ENCODE assay signal across 8 mouse cellular contexts in genomic region chr12:54656039-54656395, GRCm38 (mm10). TPM values are rescaled to one million over a fixed set of nuclear protein-coding genes. Genes with fewer than 3 reads are reported as not detected.
DNase-seq lines count a peak whose midpoint lies in the region; ATAC-seq and TF ChIP-seq lines count a peak whose summit lies in the region.

No protein-coding gene starts in this region.

- DNase-seq in gastrocnemius, adult 2 months: no peak
- no peak for DNase-seq in gastrocnemius, postnatal 14 days
- no peak for DNase-seq in testis, postnatal 14 days (ENCODE audit: low spot score)
- no peak for DNase-seq in adrenal gland, adult (ENCODE audit: inconsistent age in 2 of 2, low spot score in 1 of 2)
- no peak for DNase-seq in right cerebral cortex, postnatal 25 days

- H3K4me3 ChIP-seq in gastrocnemius, adult 2 months: peak overlapping the region; percentile 92
- H3K4me3 ChIP-seq in testis, adult 2 months (ENCODE audit: control insufficient read depth, low read depth, low read length): peak overlapping the region; percentile 76
- peak overlapping the region; percentile 73 for H3K4me3 ChIP-seq in intestine, embryonic 16.5 days (ENCODE audit: low read length)
- peak overlapping the region; percentile 69 for H3K4me3 ChIP-seq in neural tube, embryonic 12.5 days

- H3K9ac ChIP-seq in intestine, embryonic 16.5 days (ENCODE audit: low read depth, low read length): peak overlapping the region; percentile 90
- H3K9ac ChIP-seq in neural tube, embryonic 12.5 days: peak overlapping the region; percentile 79

- peak overlapping the region; percentile 90 for H3K4me2 ChIP-seq in intestine, embryonic 16.5 days (ENCODE audit: low read depth, low read length)
- H3K4me2 ChIP-seq in neural tube, embryonic 12.5 days (replicated peaks): peak overlapping the region; percentile 73

- H3K27ac ChIP-seq in gastrocnemius, adult 2 months: peak overlapping the region; percentile 96
- H3K27ac ChIP-seq in testis, adult 2 months (ENCODE audit: control insufficient read depth, insufficient read depth, low read depth, low read length): peak overlapping the region; percentile 65
- H3K27ac ChIP-seq in intestine, embryonic 16.5 days (ENCODE audit: low read length): peak overlapping the region; percentile 82
- H3K27ac ChIP-seq in neural tube, embryonic 12.5 days: peak overlapping the region; percentile 66

- H3K9me3 ChIP-seq in intestine, embryonic 16.5 days (ENCODE audit: control insufficient read depth, low read length): no peaks in the 10 kb centered on the region
- no peaks in the 10 kb centered on the region for H3K9me3 ChIP-seq in neural tube, embryonic 12.5 days

- intact Hi-C loops in gastrocnemius, adult 2 months (cut with DNase I): loop anchor here (2.0 kb wide), 1 partner anchor 39 kb away; the partner anchor contains the start of gene Eapp
- intact Hi-C loops in gastrocnemius, postnatal 14 days (cut with DNase I; ENCODE audit: low total_unique reads): no loop called here

- peak; percentile 39 for ATAC-seq in intestine, embryonic 16.5 days
- ATAC-seq in neural tube, embryonic 12.5 days (ENCODE audit: low FRiP score, low read depth): no peak; the same call in 1 of the 2 replicates

- TF ChIP-seq CTCF in gastrocnemius, adult 2 months (IDR thresholded peaks at IDR 0.05): no peak
- no peak for TF ChIP-seq CTCF in testis, adult 2 months (IDR thresholded peaks at IDR 0.05; ENCODE audit: control insufficient read depth, insufficient read depth, insufficient replicate concordance, low read depth, low read length)

- H3K4me1 ChIP-seq in testis, adult 2 months (ENCODE audit: control insufficient read depth, insufficient read depth, low read length): peaks cover 13% of the 10 kb centered on the region
- H3K4me1 ChIP-seq in intestine, embryonic 16.5 days (ENCODE audit: control insufficient read depth, insufficient read depth, low read length): peaks cover 39% of the 10 kb centered on the region
- peaks cover 36% of the 10 kb centered on the region for H3K4me1 ChIP-seq in neural tube, embryonic 12.5 days

- no peak; the same call in 1 of the 2 replicates for TF ChIP-seq POLR2A in testis, adult 2 months (IDR thresholded peaks at IDR 0.05; ENCODE audit: control insufficient read depth, low read depth, low read length)

- no peaks in the 10 kb centered on the region; the same call in 1 of the 2 replicates for H3K36me3 ChIP-seq in testis, adult 2 months (ENCODE audit: control insufficient read depth, insufficient read depth, low read length)
- H3K36me3 ChIP-seq in intestine, embryonic 16.5 days (ENCODE audit: control insufficient read depth, insufficient read depth, low read length): no peaks in the 10 kb centered on the region
- no peaks in the 10 kb centered on the region for H3K36me3 ChIP-seq in neural tube, embryonic 12.5 days

- under 1% methylated on average over 22 of the region's 22 CpGs for WGBS in intestine, embryonic 16.5 days
- WGBS in neural tube, embryonic 12.5 days: 0% methylated on average over 22 of the region's 22 CpGs

- H3K27me3 ChIP-seq in testis, adult 2 months (ENCODE audit: control insufficient read depth, insufficient read depth, low read length): no peaks in the 10 kb centered on the region
- H3K27me3 ChIP-seq in intestine, embryonic 16.5 days (replicated peaks; ENCODE audit: control insufficient read depth, insufficient read depth, low read length): no peaks in the 10 kb centered on the region
- no peaks in the 10 kb centered on the region for H3K27me3 ChIP-seq in neural tube, embryonic 12.5 days (replicated peaks)

RNA-seq across cellular contexts. Expression of gene Sptssa, which starts 0.4 kb away (rescaled TPM):
- 10 to 100 TPM; 13.7 to 20.3 TPM for total RNA-seq in gastrocnemius, adult 2 months (2021)
- 10 to 100 TPM; 19.1 to 22.9 TPM for total RNA-seq in gastrocnemius, postnatal 14 days (2021)
- polyA plus RNA-seq in testis, adult 2 months (2012; rRNA removed): 24.0 and 25.1 TPM in 2 replicates
- polyA plus RNA-seq in intestine, embryonic 16.5 days (2015; fragmentation: Nextera tagmentation; extraction: Ambion mirVana): 234 and 236 TPM in 2 replicates
- 169 and 171 TPM in 2 replicates for polyA plus RNA-seq in neural tube, embryonic 12.5 days (2016; fragmentation: Nextera tagmentation; extraction: Ambion mirVana)

RNA-seq across cellular contexts. Expression of gene Eapp, which starts 39.7 kb away (rescaled TPM):
- total RNA-seq in gastrocnemius, adult 2 months (2021): 10 to 100 TPM; 17.8 to 18.5 TPM
- total RNA-seq in gastrocnemius, postnatal 14 days (2021): 10 to 100 TPM; 17.5 to 19.6 TPM
- 29.2 and 40.3 TPM in 2 replicates for polyA plus RNA-seq in testis, adult 2 months (2012; rRNA removed)
- 57.8 and 60.9 TPM in 2 replicates for polyA plus RNA-seq in intestine, embryonic 16.5 days (2015; fragmentation: Nextera tagmentation; extraction: Ambion mirVana)
- 71.3 and 81.3 TPM in 2 replicates for polyA plus RNA-seq in neural tube, embryonic 12.5 days (2016; fragmentation: Nextera tagmentation; extraction: Ambion mirVana)
